Mouse (Mus musculus): ENCODE results near the gene Lce1k. TPM values are rescaled to one million over a fixed set of nuclear protein-coding genes. Genes with fewer than 3 reads are reported as not detected.

The Lce1k gene
- polyA plus RNA-seq (2014; fragmentation: Illumina TruSeq; extraction: RNeasy Lipid Tissue Mini Kit (QIAGEN cat#74804); ENCODE audit: insufficient read depth, low read depth, low replicate concordance): not detected

DNA sequence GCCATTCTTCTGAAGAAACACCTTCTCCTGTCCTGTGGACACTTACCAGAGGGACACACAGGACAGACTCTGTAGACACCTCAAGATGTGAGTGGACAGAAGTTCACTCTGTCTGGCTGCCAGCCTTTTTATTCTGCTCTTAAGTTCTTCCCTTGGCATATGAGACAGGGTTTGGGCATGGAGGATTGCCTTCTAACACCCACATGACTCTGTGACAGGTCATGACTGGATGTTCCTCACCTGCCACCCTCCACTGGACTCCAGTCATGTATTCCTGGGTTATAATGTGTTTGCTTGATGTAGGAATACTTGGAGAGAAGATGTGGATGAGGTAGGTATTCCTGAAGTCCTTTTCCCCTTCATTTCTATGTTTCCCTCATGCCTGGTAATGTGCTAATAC is at the start of gene Lce1k:
Gene Lce1k (minus strand): TSS at position 101 of the 400 bp plus-strand sequence.

DNA sequence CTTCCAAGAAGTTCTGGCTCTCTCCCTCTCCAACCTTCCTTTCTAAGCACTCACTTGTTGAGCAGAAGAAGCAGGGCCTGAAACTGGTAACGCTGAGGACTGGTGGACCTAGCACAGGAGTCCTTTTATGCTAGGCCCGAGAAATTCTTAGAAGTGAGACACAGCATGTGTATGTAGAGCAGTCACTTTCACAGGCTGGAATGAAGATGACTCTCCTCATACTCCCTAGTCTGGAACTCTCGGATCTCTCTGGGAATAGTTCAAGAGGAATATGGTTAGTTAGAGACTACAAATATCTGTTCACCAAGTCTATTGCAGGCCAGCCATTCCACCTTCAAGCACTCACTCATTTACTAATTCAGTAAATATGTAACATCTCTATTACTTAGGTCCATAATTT is 43.5 kb upstream of the Lce1k start, which contains the start of gene Lce1l:
Gene Lce1l (minus strand): TSS at position 101 of the 400 bp plus-strand sequence.

DNA sequence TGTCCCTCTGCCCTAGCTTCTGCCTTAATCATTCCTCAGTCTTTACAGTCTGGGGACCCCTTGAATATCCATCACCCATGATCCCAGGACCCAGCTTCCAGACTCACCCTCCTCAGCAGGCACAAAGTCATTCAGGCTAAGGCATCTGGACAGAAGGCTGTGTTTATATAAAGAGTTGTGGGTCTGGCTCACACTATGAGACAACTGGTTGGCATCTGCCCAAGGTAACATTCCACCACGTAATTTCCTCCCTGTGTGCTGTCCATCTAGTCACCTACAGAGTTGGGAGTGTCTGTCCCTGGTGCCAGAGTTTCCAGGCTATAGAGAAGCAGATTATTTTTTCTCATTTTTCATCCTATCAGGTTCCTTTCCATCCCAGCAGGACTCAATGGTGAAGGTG is 19.4 kb upstream of the Lce1k start, which contains the start of gene Kprp:
Gene Kprp (minus strand): TSS at position 140 of the 400 bp plus-strand sequence.

GRCm38 (mm10) chr3:92790414-92790813 is 17.3 kb downstream of the Lce1k start, which contains the start of gene Lce1j:
Gene Lce1j (minus strand): TSS chr3:92790514.

DNA sequence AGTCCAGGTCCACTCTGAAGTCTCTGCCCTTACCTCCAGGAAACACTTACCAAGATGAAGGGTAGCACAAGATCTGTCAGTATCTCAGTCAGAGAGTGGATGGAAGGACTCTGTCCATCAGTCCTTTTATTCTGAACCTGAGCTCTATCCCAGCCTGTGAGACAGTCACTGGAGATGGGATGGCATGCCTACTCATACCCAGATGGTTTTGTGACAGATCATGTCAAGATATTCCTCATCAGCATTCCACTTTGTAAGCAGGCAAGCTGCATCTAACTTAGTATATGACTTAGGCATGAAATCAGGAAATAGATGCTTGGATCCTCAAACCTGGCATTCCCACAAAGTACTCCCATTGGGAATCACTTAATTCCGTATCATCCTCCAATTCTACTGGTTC is 28.9 kb downstream of the Lce1k start, which contains the start of gene Lce1i:
Gene Lce1i (minus strand): TSS at position 101 of the 400 bp plus-strand sequence.

GRCm38 (mm10) chr3:92764965-92765364 is 42.7 kb downstream of the Lce1k start, which contains the start of gene Lce1h:
Gene Lce1h (minus strand): TSS chr3:92765065.

Other genes with a start within 250 kb of the Lce1k start
- 0.97 TPM for gene Ivl, start 234.2 kb downstream of the Lce1k start, polyA plus RNA-seq (2014; fragmentation: Illumina TruSeq; extraction: RNeasy Lipid Tissue Mini Kit (QIAGEN cat#74804); ENCODE audit: insufficient read depth, low read depth, low replicate concordance)
- gene Smcp, start 218.9 kb downstream of the Lce1k start, polyA plus RNA-seq (2014; fragmentation: Illumina TruSeq; extraction: RNeasy Lipid Tissue Mini Kit (QIAGEN cat#74804); ENCODE audit: insufficient read depth, low read depth, low replicate concordance): not detected
- gene 2210017I01Rik, start 200.4 kb downstream of the Lce1k start, polyA plus RNA-seq (2014; fragmentation: Illumina TruSeq; extraction: RNeasy Lipid Tissue Mini Kit (QIAGEN cat#74804); ENCODE audit: insufficient read depth, low read depth, low replicate concordance): not detected
- gene Lce6a, start 186.2 kb downstream of the Lce1k start, polyA plus RNA-seq (2014; fragmentation: Illumina TruSeq; extraction: RNeasy Lipid Tissue Mini Kit (QIAGEN cat#74804); ENCODE audit: insufficient read depth, low read depth, low replicate concordance): not detected
- gene Lce1a1, start 159.6 kb downstream of the Lce1k start, polyA plus RNA-seq (2014; fragmentation: Illumina TruSeq; extraction: RNeasy Lipid Tissue Mini Kit (QIAGEN cat#74804); ENCODE audit: insufficient read depth, low read depth, low replicate concordance): not detected
- not detected for gene Lce1b, start 151.0 kb downstream of the Lce1k start, polyA plus RNA-seq (2014; fragmentation: Illumina TruSeq; extraction: RNeasy Lipid Tissue Mini Kit (QIAGEN cat#74804); ENCODE audit: insufficient read depth, low read depth, low replicate concordance)
- gene Lce1a2, start 137.6 kb downstream of the Lce1k start, polyA plus RNA-seq (2014; fragmentation: Illumina TruSeq; extraction: RNeasy Lipid Tissue Mini Kit (QIAGEN cat#74804); ENCODE audit: insufficient read depth, low read depth, low replicate concordance): not detected
- gene Lce1c, start 128.6 kb downstream of the Lce1k start, polyA plus RNA-seq (2014; fragmentation: Illumina TruSeq; extraction: RNeasy Lipid Tissue Mini Kit (QIAGEN cat#74804); ENCODE audit: insufficient read depth, low read depth, low replicate concordance): not detected
- not detected for gene Lce1d, start 120.7 kb downstream of the Lce1k start, polyA plus RNA-seq (2014; fragmentation: Illumina TruSeq; extraction: RNeasy Lipid Tissue Mini Kit (QIAGEN cat#74804); ENCODE audit: insufficient read depth, low read depth, low replicate concordance)
- not detected for gene Lce1e, start 98.8 kb downstream of the Lce1k start, polyA plus RNA-seq (2014; fragmentation: Illumina TruSeq; extraction: RNeasy Lipid Tissue Mini Kit (QIAGEN cat#74804); ENCODE audit: insufficient read depth, low read depth, low replicate concordance)
- gene Lce1f, start 87.5 kb downstream of the Lce1k start, polyA plus RNA-seq (2014; fragmentation: Illumina TruSeq; extraction: RNeasy Lipid Tissue Mini Kit (QIAGEN cat#74804); ENCODE audit: insufficient read depth, low read depth, low replicate concordance): not detected
- not detected for gene Gm38119, start 68.8 kb downstream of the Lce1k start, polyA plus RNA-seq (2014; fragmentation: Illumina TruSeq; extraction: RNeasy Lipid Tissue Mini Kit (QIAGEN cat#74804); ENCODE audit: insufficient read depth, low read depth, low replicate concordance)
- not detected for gene Lce1g, start 55.6 kb downstream of the Lce1k start, polyA plus RNA-seq (2014; fragmentation: Illumina TruSeq; extraction: RNeasy Lipid Tissue Mini Kit (QIAGEN cat#74804); ENCODE audit: insufficient read depth, low read depth, low replicate concordance)
- gene Lce1h, start 42.8 kb downstream of the Lce1k start, polyA plus RNA-seq (2014; fragmentation: Illumina TruSeq; extraction: RNeasy Lipid Tissue Mini Kit (QIAGEN cat#74804); ENCODE audit: insufficient read depth, low read depth, low replicate concordance): not detected
- not detected for gene Lce1i, start 29.0 kb downstream of the Lce1k start, polyA plus RNA-seq (2014; fragmentation: Illumina TruSeq; extraction: RNeasy Lipid Tissue Mini Kit (QIAGEN cat#74804); ENCODE audit: insufficient read depth, low read depth, low replicate concordance)
- gene Lce1j, start 17.4 kb downstream of the Lce1k start, polyA plus RNA-seq (2014; fragmentation: Illumina TruSeq; extraction: RNeasy Lipid Tissue Mini Kit (QIAGEN cat#74804); ENCODE audit: insufficient read depth, low read depth, low replicate concordance): not detected
- gene Kprp, start 19.4 kb upstream of the Lce1k start, polyA plus RNA-seq (2014; fragmentation: Illumina TruSeq; extraction: RNeasy Lipid Tissue Mini Kit (QIAGEN cat#74804); ENCODE audit: insufficient read depth, low read depth, low replicate concordance): not detected
- gene Lce1l, start 43.4 kb upstream of the Lce1k start, polyA plus RNA-seq (2014; fragmentation: Illumina TruSeq; extraction: RNeasy Lipid Tissue Mini Kit (QIAGEN cat#74804); ENCODE audit: insufficient read depth, low read depth, low replicate concordance): not detected
- gene 2310050C09Rik, start 62.3 kb upstream of the Lce1k start, polyA plus RNA-seq (2014; fragmentation: Illumina TruSeq; extraction: RNeasy Lipid Tissue Mini Kit (QIAGEN cat#74804); ENCODE audit: insufficient read depth, low read depth, low replicate concordance): not detected
- not detected for gene Lce3a, start 118.3 kb upstream of the Lce1k start, polyA plus RNA-seq (2014; fragmentation: Illumina TruSeq; extraction: RNeasy Lipid Tissue Mini Kit (QIAGEN cat#74804); ENCODE audit: insufficient read depth, low read depth, low replicate concordance)
- gene Lce3b, start 125.1 kb upstream of the Lce1k start, polyA plus RNA-seq (2014; fragmentation: Illumina TruSeq; extraction: RNeasy Lipid Tissue Mini Kit (QIAGEN cat#74804); ENCODE audit: insufficient read depth, low read depth, low replicate concordance): not detected
- gene Lce3c, start 136.6 kb upstream of the Lce1k start, polyA plus RNA-seq (2014; fragmentation: Illumina TruSeq; extraction: RNeasy Lipid Tissue Mini Kit (QIAGEN cat#74804); ENCODE audit: insufficient read depth, low read depth, low replicate concordance): not detected
- gene Lce3d, start 149.5 kb upstream of the Lce1k start, polyA plus RNA-seq (2014; fragmentation: Illumina TruSeq; extraction: RNeasy Lipid Tissue Mini Kit (QIAGEN cat#74804); ENCODE audit: insufficient read depth, low read depth, low replicate concordance): not detected
- not detected for gene Lce3e, start 159.2 kb upstream of the Lce1k start, polyA plus RNA-seq (2014; fragmentation: Illumina TruSeq; extraction: RNeasy Lipid Tissue Mini Kit (QIAGEN cat#74804); ENCODE audit: insufficient read depth, low read depth, low replicate concordance)
- not detected for gene Lce3f, start 184.3 kb upstream of the Lce1k start, polyA plus RNA-seq (2014; fragmentation: Illumina TruSeq; extraction: RNeasy Lipid Tissue Mini Kit (QIAGEN cat#74804); ENCODE audit: insufficient read depth, low read depth, low replicate concordance)
- not detected for gene Crct1, start 207.8 kb upstream of the Lce1k start, polyA plus RNA-seq (2014; fragmentation: Illumina TruSeq; extraction: RNeasy Lipid Tissue Mini Kit (QIAGEN cat#74804); ENCODE audit: insufficient read depth, low read depth, low replicate concordance)
- gene Lce1m, start 211.2 kb upstream of the Lce1k start, polyA plus RNA-seq (2014; fragmentation: Illumina TruSeq; extraction: RNeasy Lipid Tissue Mini Kit (QIAGEN cat#74804); ENCODE audit: insufficient read depth, low read depth, low replicate concordance): not detected

Data from lung, adult 10 weeks (tissue).